Mouse (Mus musculus): ENCODE results near the gene Rab22a.

Rab22a gene

DNA sequence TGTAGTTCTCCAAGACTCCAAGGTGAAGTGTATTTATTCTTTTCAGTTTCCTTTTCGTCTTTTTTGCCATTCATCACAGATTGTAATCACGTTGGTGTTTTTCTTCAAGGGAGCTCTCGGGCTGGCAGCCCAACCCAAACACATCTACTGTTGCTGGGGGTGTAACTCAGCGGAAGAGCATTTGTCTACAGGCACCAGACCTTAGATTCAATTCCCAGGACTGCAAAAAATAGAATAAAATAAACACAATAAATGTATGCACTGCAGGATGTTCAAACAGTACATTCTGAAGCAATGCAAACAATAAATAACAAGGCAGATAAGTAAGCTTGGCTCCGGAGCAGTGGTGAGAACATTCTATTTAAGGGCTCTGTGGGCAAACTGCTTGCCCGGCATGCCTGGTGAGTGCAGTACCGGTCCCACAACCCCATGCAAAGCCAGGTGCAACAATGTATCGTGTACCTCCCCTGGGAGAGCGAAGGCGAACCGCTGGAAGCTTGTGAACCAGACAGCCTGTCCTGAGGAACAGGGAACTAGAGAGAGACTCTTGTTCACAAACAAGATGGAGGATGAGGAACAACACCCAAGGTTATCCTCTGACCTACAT is 62.8 kb downstream of the Rab22a start:
- no peak for DNase-seq (ENCODE audit: low read depth)

DNA sequence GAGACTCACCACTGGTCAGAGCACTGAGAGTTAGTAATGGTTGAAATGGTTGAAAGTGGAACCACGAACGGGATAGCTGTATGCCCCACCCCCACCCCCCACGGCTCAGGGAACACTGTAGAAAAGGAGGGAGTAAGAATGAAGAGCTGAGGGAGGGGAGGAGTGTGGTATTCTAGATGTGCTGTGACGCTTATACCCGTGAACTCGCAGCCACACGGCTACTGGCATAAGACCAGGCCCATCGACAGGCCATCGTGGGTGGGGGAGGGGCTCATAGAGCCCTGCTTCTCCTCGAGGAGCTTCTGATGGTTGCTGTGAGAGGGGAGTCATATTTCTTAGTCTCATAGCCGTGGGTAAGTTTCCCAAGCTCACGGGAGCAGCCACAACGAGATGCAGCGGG is 64.8 kb downstream of the Rab22a start:
- no peak for DNase-seq (ENCODE audit: low read depth)

DNA sequence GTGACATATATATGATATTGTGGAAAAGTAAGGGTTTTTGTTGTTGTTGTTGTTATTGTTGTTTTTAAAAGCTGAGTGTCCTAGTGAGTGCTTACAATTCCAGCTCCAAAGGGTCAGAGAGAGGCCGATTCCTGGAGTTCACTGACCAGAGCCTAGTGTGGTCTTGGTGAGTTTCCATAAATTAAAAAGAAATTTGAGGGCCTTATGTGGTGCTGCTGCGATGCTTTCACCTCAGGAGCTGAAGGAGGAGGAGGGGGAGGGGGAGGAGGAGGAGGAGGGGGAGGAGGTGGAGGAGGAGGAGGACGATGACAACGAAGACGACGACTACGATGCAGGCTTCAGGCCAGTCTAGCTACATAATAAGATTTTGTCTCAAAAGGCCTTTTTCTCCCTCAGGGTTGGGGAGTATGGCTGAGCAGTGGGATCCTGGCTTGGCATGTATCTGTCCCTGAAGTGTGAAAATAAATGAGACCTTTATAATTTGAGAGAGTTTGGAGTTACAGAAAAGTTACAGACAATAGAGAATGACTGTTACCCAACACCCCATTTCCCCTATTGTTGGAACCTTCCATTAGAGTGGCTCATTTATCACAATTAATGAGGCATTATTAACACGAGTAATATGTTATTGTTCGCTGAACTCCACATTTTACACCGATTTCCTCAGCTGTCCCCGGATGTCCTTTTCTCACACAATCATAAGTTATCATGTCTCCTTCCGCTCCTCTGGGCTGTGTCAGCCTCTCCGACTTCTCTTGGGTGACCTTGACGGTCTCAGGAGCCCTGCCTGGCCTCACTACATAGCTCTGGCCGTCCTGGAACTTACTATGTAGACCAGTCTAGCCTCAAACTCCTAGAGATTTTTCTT is 65.6 kb downstream of the Rab22a start:
- no peak for DNase-seq (ENCODE audit: low read depth)

- no peak for DNase-seq (ENCODE audit: low read depth)
Measured at GRCm38 (mm10) chr2:173725819-173726218, 66.3 kb downstream of the Rab22a start.

DNA sequence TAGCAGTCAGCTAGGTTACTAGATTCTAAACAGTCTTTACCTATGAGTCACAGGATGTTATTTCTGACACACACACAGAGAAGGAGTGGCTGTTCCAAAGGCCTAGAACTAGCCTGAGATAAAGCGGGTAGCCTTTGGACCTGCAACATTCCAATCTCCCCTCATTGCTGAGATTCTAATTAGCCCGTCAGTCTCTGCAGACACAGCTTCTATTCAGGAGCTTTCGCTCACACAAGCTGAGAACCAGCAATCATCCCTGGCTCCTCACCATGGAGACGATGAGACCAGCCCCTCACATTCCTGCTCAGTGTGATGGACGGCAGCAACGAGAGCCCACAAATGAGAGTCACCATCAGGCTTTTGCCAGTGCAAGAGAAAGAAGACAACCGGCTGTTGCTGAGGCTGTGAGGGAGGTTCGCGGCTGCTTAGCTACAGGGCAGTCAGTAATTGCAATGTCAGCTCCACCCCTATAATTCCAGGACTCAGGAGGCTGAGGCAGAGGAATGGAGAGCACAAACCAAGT is 70.9 kb downstream of the Rab22a start:
- DNase-seq (ENCODE audit: low read depth) = no peak

DNA sequence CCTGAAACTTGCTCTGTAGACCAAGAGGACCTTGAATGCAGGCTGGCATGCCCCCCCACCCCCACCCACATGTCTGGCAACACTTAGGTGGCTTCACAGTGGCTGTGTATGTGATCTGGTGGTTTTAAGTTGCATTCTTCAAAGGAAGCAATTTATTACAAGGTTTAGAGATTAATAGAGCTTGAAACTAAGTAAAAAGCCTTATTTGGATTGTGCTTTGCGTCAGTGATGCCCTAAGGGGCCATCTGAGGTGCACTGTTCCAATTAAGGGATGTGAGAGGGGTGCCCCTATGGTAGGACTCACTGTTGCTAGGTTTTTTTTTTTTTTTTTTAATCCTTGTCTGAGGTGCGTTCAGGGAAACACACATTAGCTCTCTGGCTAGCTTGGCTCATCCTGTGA is 74.9 kb downstream of the Rab22a start:
- DNase-seq (ENCODE audit: low read depth) = no peak

GRCm38 (mm10) chr2:173737222-173737989 is 77.8 kb downstream of the Rab22a start, which contains the start of gene Vapb:
Vapb (plus strand) TSS chr2:173737511.
- DNase-seq (ENCODE audit: low read depth) = peak; percentile 93

- DNase-seq (ENCODE audit: low read depth) = peak; percentile 11
Measured at GRCm38 (mm10) chr2:173738232-173738631, 78.7 kb downstream of the Rab22a start.

DNA sequence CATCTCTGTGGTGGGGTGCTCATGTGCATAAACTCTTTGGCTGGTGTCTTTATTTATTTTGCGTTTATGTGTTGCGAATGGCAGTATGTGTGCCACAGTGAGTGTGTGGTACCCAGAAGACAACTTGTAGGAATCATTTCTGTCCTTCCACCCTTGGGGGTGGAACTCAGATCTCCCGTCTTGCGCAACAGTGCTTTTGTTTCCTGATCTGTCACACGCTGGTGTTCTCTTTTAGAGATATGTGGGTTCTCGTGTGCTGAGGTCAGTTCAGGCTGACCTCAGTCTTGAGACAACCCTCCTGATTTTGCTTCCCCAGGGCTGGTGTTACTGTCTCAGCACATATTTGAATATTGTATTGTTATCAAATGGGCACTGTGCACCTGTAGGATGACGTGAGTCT is 79.5 kb downstream of the Rab22a start:
- DNase-seq (ENCODE audit: low read depth) = no peak

- no peak for DNase-seq (ENCODE audit: low read depth)
Measured at GRCm38 (mm10) chr2:173742090-173742489, 82.5 kb downstream of the Rab22a start.

- no peak for DNase-seq (ENCODE audit: low read depth)
Measured at GRCm38 (mm10) chr2:173742744-173743143, 83.2 kb downstream of the Rab22a start.

DNA sequence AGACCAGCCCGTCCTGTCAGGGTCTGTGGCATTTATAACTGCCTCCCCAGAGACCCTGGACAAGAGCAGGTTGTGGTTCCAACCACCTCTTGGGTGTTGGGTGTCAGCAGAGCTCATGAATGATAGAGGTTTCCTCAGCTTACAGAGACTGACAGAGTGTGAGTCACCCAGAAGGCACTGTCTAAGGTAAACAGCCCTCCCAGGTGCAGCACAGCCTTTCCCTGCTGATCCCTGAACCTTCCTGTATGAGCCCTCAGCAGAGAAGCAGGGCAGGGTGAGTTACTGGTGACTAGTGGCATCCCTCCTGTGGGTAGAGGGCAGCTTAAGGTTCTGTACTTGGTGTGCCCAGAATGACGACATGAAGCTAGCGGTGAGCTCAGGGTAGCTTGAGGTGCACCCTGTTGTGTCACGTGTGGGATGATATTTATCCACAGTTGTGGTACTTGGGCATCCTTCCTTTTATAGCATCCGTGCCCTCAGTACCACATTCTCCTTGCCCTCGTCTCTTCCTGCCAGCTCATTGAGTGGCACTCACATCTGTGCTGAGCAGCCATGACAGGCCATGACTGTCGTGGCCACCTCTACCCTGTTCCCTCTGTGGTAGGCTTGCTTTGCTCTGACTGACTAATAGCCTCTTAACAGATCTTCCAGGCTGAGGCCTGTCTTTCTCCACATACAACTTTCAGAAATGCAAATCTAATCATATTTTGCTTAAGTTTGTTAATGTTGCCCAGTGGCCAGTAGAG is 84.7 kb downstream of the Rab22a start:
- DNase-seq (ENCODE audit: low read depth) = no peak

DNA sequence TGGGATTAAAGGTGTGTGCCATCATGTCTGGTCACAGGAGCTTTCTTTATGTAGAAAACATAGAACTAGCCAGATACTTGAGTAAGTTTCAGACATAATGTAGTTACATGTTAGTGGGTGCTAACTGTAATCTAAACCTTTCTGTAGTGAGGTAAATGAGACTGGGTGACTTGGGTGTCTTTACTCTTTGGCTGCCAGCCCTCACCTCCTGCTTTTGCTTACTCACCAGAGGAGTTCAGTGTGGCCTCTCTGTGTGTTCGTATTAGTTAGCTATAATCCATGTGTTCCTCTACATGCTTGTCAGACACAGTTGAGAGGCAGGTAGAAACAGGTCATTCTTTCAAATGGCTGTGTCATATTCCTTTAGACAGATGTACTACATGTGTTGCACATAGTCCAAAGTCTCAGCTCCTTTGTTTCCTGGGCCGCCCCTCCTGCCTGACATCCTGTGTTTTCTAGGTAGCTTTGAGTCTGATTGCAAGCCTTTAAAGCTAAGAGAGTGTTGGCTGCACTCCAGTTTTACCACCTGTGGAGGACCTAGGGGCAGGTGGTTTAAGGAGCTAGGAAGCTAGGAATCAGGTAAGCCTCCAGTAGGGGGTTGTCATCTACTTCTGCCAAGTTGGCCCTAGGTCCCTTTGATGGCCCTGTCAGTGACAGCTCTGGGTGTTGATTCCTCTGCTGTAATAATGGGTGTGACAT is 89.5 kb downstream of the Rab22a start:
- no peak for DNase-seq (ENCODE audit: low read depth)

DNA sequence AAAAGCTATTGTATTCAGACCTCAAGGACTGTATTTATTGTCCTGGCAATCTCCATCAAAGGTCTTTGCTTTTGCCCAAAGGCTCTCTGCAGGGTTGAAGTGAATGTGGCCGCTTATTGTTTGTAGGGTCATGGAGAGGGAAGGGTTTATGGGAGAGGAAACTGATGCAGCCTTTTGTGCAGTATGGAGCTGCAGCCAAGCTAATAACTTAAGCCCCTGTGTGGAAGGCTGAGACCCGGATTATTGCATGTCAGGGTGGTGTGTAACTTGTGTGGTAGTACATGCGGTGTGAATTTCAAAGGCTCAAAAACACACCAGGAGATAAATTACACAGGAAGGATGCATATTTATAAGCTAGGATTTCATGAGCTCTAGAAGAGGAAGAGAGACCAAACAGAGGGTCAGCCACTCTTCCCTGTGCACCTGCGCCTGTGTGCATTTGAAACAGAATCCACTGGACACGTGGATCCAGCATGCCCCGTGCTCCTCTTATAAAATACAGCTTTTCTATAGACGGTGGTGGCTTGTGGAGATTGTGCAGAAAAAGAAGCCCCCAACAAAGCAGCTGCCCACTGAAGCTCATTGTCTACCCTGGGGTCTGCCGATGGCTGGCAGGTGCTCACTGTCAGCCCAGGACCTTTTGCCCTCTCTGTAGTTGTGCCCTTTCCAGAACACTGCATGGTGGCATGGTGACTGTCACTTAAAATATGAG is 96.0 kb downstream of the Rab22a start:
- DNase-seq (ENCODE audit: low read depth) = no peak
